Mouse (Mus musculus) liver, postnatal 0 days (tissue): ENCODE data around the gene Mphosph8.

ENCODE experiments used
- CTCF ChIP-seq: sonication (generic); IDR thresholded peaks from 2 replicates; pipeline ENCODE4 v1.5.1; 2016; ENCODE audit warnings: antibody characterized with exemption, low read depth
- EP300 ChIP-seq: IDR thresholded peaks from 2 replicates; pipeline ENCODE4 v1.6.1; 2016; ENCODE audit warnings: antibody characterized with exemption, low read depth, mild to moderate bottlenecking

DNA sequence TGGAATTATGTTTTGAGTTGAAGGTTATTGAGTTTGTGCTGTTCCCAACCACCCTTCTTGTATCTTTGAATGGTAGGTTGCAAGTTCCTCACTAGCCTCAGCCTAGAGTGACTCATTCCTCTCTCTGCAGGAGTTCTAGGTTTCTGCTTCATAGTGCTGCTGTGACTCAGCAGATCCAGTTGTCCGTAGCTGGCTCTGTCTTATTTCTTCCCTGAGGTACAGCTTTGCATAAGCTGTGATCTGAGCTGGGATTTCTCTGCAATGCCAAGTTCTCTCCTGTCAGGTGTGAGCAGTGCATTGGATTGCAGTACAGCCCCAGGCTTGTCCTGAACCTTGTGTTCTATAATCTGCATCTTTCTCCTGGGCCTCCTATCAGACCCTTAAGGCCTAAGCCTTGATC, 21.7 kb downstream of the Mphosph8 start:
- TF ChIP-seq CTCF: no peak
- no peak for TF ChIP-seq EP300
